Mouse (Mus musculus) midbrain, embryonic 10.5 days (tissue): ENCODE results near the gene 3110040N11Rik. TPM values are rescaled to one million over a fixed set of nuclear protein-coding genes. Genes with fewer than 3 reads are reported as not detected.

ENCODE experiments used
- polyA plus RNA-seq: library from polyadenylated mRNA; unstranded; fragments of >200 nt; fragmentation: Nextera tagmentation; extraction: Ambion mirVana; gene quantifications from 2 replicates; pipeline ENCODE4 v1.2.1, GENCODE M21; 2016

Gene 3110040N11Rik
- polyA plus RNA-seq, 1 experiment from 2014 or later: 51.0 TPM

Other genes starting within 250 kb of the 3110040N11Rik start
- 0.07 TPM in 1 of 2 replicates, not detected in the other for gene Fsd2, start 222.5 kb downstream of the 3110040N11Rik start, polyA plus RNA-seq
- gene Whamm, start 218.2 kb downstream of the 3110040N11Rik start, polyA plus RNA-seq: 2.6 and 3.1 TPM in 2 replicates
- 11.9 and 12.9 TPM in 2 replicates for gene Homer2, start 82.0 kb downstream of the 3110040N11Rik start, polyA plus RNA-seq
- 131 and 136 TPM in 2 replicates for gene Ramac, start 26.6 kb downstream of the 3110040N11Rik start, polyA plus RNA-seq
- 66.3 and 70.3 TPM in 2 replicates for gene Btbd1, start 40.0 kb upstream of the 3110040N11Rik start, polyA plus RNA-seq
- not detected in 2 replicates for gene Gm10160, start 66.3 kb upstream of the 3110040N11Rik start, polyA plus RNA-seq
- gene Tm6sf1, start 69.5 kb upstream of the 3110040N11Rik start, polyA plus RNA-seq: 12.6 and 15.8 TPM in 2 replicates
- gene Hdgfl3, start 145.0 kb upstream of the 3110040N11Rik start, polyA plus RNA-seq: 22.8 and 26.2 TPM in 2 replicates
- gene Bnc1, start 202.8 kb upstream of the 3110040N11Rik start, polyA plus RNA-seq: 0.31 and 0.57 TPM in 2 replicates